Mouse (Mus musculus): ENCODE data around the gene Cib2. TPM values are rescaled to one million over a fixed set of nuclear protein-coding genes. Genes with fewer than 3 reads are reported as not detected.
"Not testable (repeated sequence)": the region's sequence is repeated elsewhere in the genome, so short reads cannot be mapped to it uniquely, and the experiment has no call there.

Gene Cib2
- total and polyA plus RNA-seq, 2 experiments from 2014 or later: 2.0 to 4.5 TPM

GRCm38 (mm10) chr9:54596752-54597465 is 36.9 kb upstream of the Cib2 start:
- Histone ChIP-seq H3K27ac (ENCODE audit: low read depth) (peak overlapping the region; percentile 86), H3K36me3 (replicated peaks; ENCODE audit: control insufficient read depth, insufficient read depth, low read length) (peaks cover 95% of the 10 kb centered on the region), H3K9ac (replicated peaks; ENCODE audit: low read depth, low read length) (peak overlapping the region; percentile 15; the same call in 1 of the 2 replicates), H3K4me2 (ENCODE audit: low read depth, low read length) (peak overlapping the region; percentile 21; the same call in 1 of the 2 replicates), H3K4me1 (ENCODE audit: control insufficient read depth, insufficient read depth) (0 out of 2 replicates have a peak, but pooled peaks cover 13% of the 10 kb centered on the region), H3K27me3 (ENCODE audit: control insufficient read depth, insufficient read depth, low read length) (no peaks in the 10 kb centered on the region), H3K9me3 (replicated peaks; ENCODE audit: control insufficient read depth, low read length) (no peaks in the 10 kb centered on the region), H3K4me3 (ENCODE audit: low read depth, low read length) (no peak overlapping the region)
- ATAC-seq (ENCODE audit: insufficient read depth, low read depth) (peak; percentile 85), DNase-seq (ENCODE audit: low spot score) (peak; percentile 73)
- 49% methylated on average over 15 of the region's 15 CpGs for WGBS
- TF ChIP-seq EP300 (IDR thresholded peaks at IDR 0.05; ENCODE audit: low read depth) (no peak), CTCF (IDR thresholded peaks at IDR 0.05; ENCODE audit: low read depth) (no peak)

- 75% methylated on average over 4 of the region's 4 CpGs for WGBS
- peaks cover 82% of the 10 kb centered on the region for H3K36me3 ChIP-seq (replicated peaks; ENCODE audit: control insufficient read depth, insufficient read depth, low read length)
Measured at GRCm38 (mm10) chr9:54593652-54594051, 33.6 kb upstream of the Cib2 start.

GRCm38 (mm10) chr9:54587863-54588262 is 27.8 kb upstream of the Cib2 start:
- Histone ChIP-seq H3K4me3 (ENCODE audit: low read depth, low read length) (peak overlapping the region; percentile 86), H3K9ac (replicated peaks; ENCODE audit: low read depth, low read length) (peak overlapping the region; percentile 87), H3K4me1 (ENCODE audit: control insufficient read depth, insufficient read depth) (no peaks in the 10 kb centered on the region), H3K9me3 (replicated peaks; ENCODE audit: control insufficient read depth, low read length) (no peaks in the 10 kb centered on the region), H3K4me2 (ENCODE audit: low read depth, low read length) (peak overlapping the region; percentile 83), H3K27me3 (ENCODE audit: control insufficient read depth, insufficient read depth, low read length) (no peaks in the 10 kb centered on the region), H3K27ac (ENCODE audit: low read depth) (0 out of 2 replicates have a peak overlapping the region, but pooled peaks have one; percentile 85), H3K36me3 (replicated peaks; ENCODE audit: control insufficient read depth, insufficient read depth, low read length) (peaks cover 26% of the 10 kb centered on the region)
- ATAC-seq (ENCODE audit: insufficient read depth, low read depth) (no peak), DNase-seq (ENCODE audit: low spot score) (no peak)
- 38% methylated on average over 4 of the region's 4 CpGs for WGBS
- no peak for TF ChIP-seq EP300 (IDR thresholded peaks at IDR 0.05; ENCODE audit: low read depth)
- TF ChIP-seq CTCF (IDR thresholded peaks at IDR 0.05; ENCODE audit: low read depth): no peak

More at GRCm38 (mm10) chr9:54593652-54594051, 33.6 kb upstream of the Cib2 start:
- H3K4me2 ChIP-seq (ENCODE audit: low read depth, low read length); DNase-seq (ENCODE audit: low spot score); ATAC-seq (ENCODE audit: insufficient read depth, low read depth); H3K4me3 ChIP-seq (ENCODE audit: low read depth, low read length); H3K9me3 ChIP-seq (replicated peaks; ENCODE audit: control insufficient read depth, low read length); H3K27me3 ChIP-seq (ENCODE audit: control insufficient read depth, insufficient read depth, low read length); H3K9ac ChIP-seq (replicated peaks; ENCODE audit: low read depth, low read length); H3K27ac ChIP-seq (ENCODE audit: low read depth): not testable (repeated sequence)
- 0 out of 2 replicates have a peak, but pooled peaks cover 13% of the 10 kb centered on the region for H3K4me1 ChIP-seq (ENCODE audit: control insufficient read depth, insufficient read depth)

- Histone ChIP-seq H3K9me3 (replicated peaks; ENCODE audit: control insufficient read depth, low read length) (no peaks in the 10 kb centered on the region), H3K27ac (ENCODE audit: low read depth) (peak within 1 kb of the TSS; percentile 85), H3K27me3 (ENCODE audit: control insufficient read depth, insufficient read depth, low read length) (no peaks in the 10 kb centered on the region), H3K36me3 (replicated peaks; ENCODE audit: control insufficient read depth, insufficient read depth, low read length) (peaks cover 12% of the 10 kb centered on the region), H3K4me2 (ENCODE audit: low read depth, low read length) (peak within 1 kb of the TSS; percentile 83), H3K4me1 (ENCODE audit: control insufficient read depth, insufficient read depth) (no peaks in the 10 kb centered on the region), H3K9ac (replicated peaks; ENCODE audit: low read depth, low read length) (peak within 1 kb of the TSS; percentile 87), H3K4me3 (ENCODE audit: low read depth, low read length) (peak within 1 kb of the TSS; percentile 86)
- peak; percentile 99 for ATAC-seq (ENCODE audit: insufficient read depth, low read depth)
- DNase-seq (ENCODE audit: low spot score): peak; percentile 98
- TF ChIP-seq CTCF (IDR thresholded peaks at IDR 0.05; ENCODE audit: low read depth): no peak
- WGBS: under 1% methylated on average over 70 of the region's 73 CpGs
Measured at GRCm38 (mm10) chr9:54586199-54587061, 26.4 kb upstream of the Cib2 start, which contains the start of gene Idh3a. Gene Idh3a (plus strand): TSS chr9:54586334.

- Histone ChIP-seq H3K36me3 (replicated peaks; ENCODE audit: control insufficient read depth, insufficient read depth, low read length) (peaks cover 8% of the 10 kb centered on the region), H3K4me1 (ENCODE audit: control insufficient read depth, insufficient read depth) (no peaks in the 10 kb centered on the region), H3K27me3 (ENCODE audit: control insufficient read depth, insufficient read depth, low read length) (no peaks in the 10 kb centered on the region), H3K4me3 (ENCODE audit: low read depth, low read length) (peak overlapping the region; percentile 86), H3K4me2 (ENCODE audit: low read depth, low read length) (peak overlapping the region; percentile 83), H3K9me3 (replicated peaks; ENCODE audit: control insufficient read depth, low read length) (no peaks in the 10 kb centered on the region), H3K9ac (replicated peaks; ENCODE audit: low read depth, low read length) (no peak overlapping the region), H3K27ac (ENCODE audit: low read depth) (no peak overlapping the region)
- WGBS: 35% methylated on average over 5 of the region's 5 CpGs
- no peak for ATAC-seq (ENCODE audit: insufficient read depth, low read depth)
- TF ChIP-seq EP300 (IDR thresholded peaks at IDR 0.05; ENCODE audit: low read depth) (no peak), CTCF (IDR thresholded peaks at IDR 0.05; ENCODE audit: low read depth) (no peak)
- DNase-seq (ENCODE audit: low spot score): no peak
Measured at GRCm38 (mm10) chr9:54585839-54586198, 25.8 kb upstream of the Cib2 start.

GRCm38 (mm10) chr9:54584127-54584526 is 24.1 kb upstream of the Cib2 start:
- H3K36me3 ChIP-seq (replicated peaks; ENCODE audit: control insufficient read depth, insufficient read depth, low read length); DNase-seq (ENCODE audit: low spot score); H3K27ac ChIP-seq (ENCODE audit: low read depth); H3K4me2 ChIP-seq (ENCODE audit: low read depth, low read length); H3K9ac ChIP-seq (replicated peaks; ENCODE audit: low read depth, low read length); H3K4me1 ChIP-seq (ENCODE audit: control insufficient read depth, insufficient read depth); ATAC-seq (ENCODE audit: insufficient read depth, low read depth); H3K9me3 ChIP-seq (replicated peaks; ENCODE audit: control insufficient read depth, low read length); H3K4me3 ChIP-seq (ENCODE audit: low read depth, low read length); H3K27me3 ChIP-seq (ENCODE audit: control insufficient read depth, insufficient read depth, low read length): not testable (repeated sequence)
- WGBS: 60% methylated on average over 2 of the region's 2 CpGs
